Mouse (Mus musculus) embryonic facial prominence, embryonic 11.5 days (tissue): ENCODE results near the gene Actn4. TPM values are rescaled to one million over a fixed set of nuclear protein-coding genes. Genes with fewer than 3 reads are reported as not detected.

Experiments
- ATAC-seq: fragments of 200-750 bp; cut with Nextera tagmentation; replicated peaks from 2 replicates; pipeline ENCODE4 v1.8.0; 2017; ENCODE audit warnings: low read depth; ENCODE audit not compliant: insufficient number of reproducible peaks, low FRiP score, low TSS enrichment
- DNase-seq: peaks from one replicate; pipeline ENCODE4 v3.0.0-alpha.2; 2015; ENCODE audit warnings: low spot score
- H3K27ac ChIP-seq: fragments of 300-500 bp; sonication (generic); replicated peaks from 2 replicates; pipeline ENCODE4 v1.5.1; 2014; ENCODE audit warnings: mild to moderate bottlenecking, low read depth, low read length, control low read depth
- H3K27me3 ChIP-seq: fragments of 300-500 bp; sonication (generic); 2 replicates; pipeline ENCODE4 v1.6.1; 2014; ENCODE audit warnings: mild to moderate bottlenecking, low read length, moderate library complexity, mixed read lengths; ENCODE audit not compliant: control insufficient read depth, insufficient read depth
- H3K36me3 ChIP-seq: fragments of 300-500 bp; sonication (generic); replicated peaks from 2 replicates; pipeline ENCODE4 v1.6.1; 2014; ENCODE audit warnings: low read depth, mild to moderate bottlenecking, low read length, moderate library complexity, mixed read lengths; ENCODE audit not compliant: control insufficient read depth, insufficient read depth
- H3K4me1 ChIP-seq: fragments of 300-500 bp; sonication (generic); 2 replicates; pipeline ENCODE4 v1.6.1; 2014; ENCODE audit warnings: low read length, mixed read lengths; ENCODE audit not compliant: control insufficient read depth, insufficient read depth
- H3K4me2 ChIP-seq: fragments of 300-500 bp; sonication (generic); 2 replicates; pipeline ENCODE4 v1.6.1; 2014; ENCODE audit warnings: low read depth, mild to moderate bottlenecking, control low read depth, low read length, moderate library complexity
- H3K4me3 ChIP-seq: fragments of 300-500 bp; sonication (generic); 2 replicates; pipeline ENCODE4 v1.5.1; 2014; ENCODE audit warnings: low read depth, low read length, control low read depth
- H3K9ac ChIP-seq: fragments of 300-500 bp; sonication (generic); replicated peaks from 2 replicates; pipeline ENCODE4 v1.6.1; 2014; ENCODE audit warnings: mild to moderate bottlenecking, control low read depth, low read length
- H3K9me3 ChIP-seq: fragments of 300-500 bp; sonication (generic); replicated peaks from 2 replicates; pipeline ENCODE4 v1.6.1; 2016; ENCODE audit warnings: mild to moderate bottlenecking, low read length, inconsistent platforms, mixed read lengths; ENCODE audit not compliant: control insufficient read depth
- WGBS: fragments of 180-500 bp; shearing (Covaris S2); extraction: QIAGEN DNeasy Blood & Tissue Kit; methylation state at CpG from one replicate; pipeline ENCODE4 v1.1.7; 2014; 5-methylcytosine and 5-hydroxymethylcytosine counted together
- polyA plus RNA-seq: library from polyadenylated mRNA; unstranded; fragments of >200 nt; fragmentation: Nextera tagmentation; extraction: Ambion mirVana; gene quantifications from 2 replicates; pipeline ENCODE4 v1.2.1, GENCODE M21; 2014

Gene Actn4
- polyA plus RNA-seq, 1 experiment from 2014 or later: 190 TPM

GRCm38 (mm10) chr7:28881199-28881598 lies 80.9 kb downstream of the Actn4 start, which contains the start of gene Capn12:
Capn12 (plus strand) TSS chr7:28881422.
- WGBS: 39% methylated on average over 13 of the region's 13 CpGs
- Histone ChIP-seq H3K4me1 (no peaks in the 10 kb centered on the region), H3K9ac (no peak within 1 kb of the TSS), H3K36me3 (no peaks in the 10 kb centered on the region), H3K4me3 (no peak within 1 kb of the TSS), H3K4me2 (no peak within 1 kb of the TSS), H3K27me3 (no peaks in the 10 kb centered on the region), H3K27ac (no peak within 1 kb of the TSS), H3K9me3 (no peaks in the 10 kb centered on the region)
- DNase-seq (no peak), ATAC-seq (no peak)

GRCm38 (mm10) chr7:28880554-28880953 lies 81.6 kb downstream of the Actn4 start:
- Histone ChIP-seq H3K9me3 (no peaks in the 10 kb centered on the region), H3K4me1 (no peaks in the 10 kb centered on the region), H3K27ac (no peak overlapping the region), H3K9ac (no peak overlapping the region), H3K27me3 (no peaks in the 10 kb centered on the region), H3K36me3 (no peaks in the 10 kb centered on the region), H3K4me3 (no peak overlapping the region), H3K4me2 (no peak overlapping the region)
- WGBS: 62% methylated on average over 10 of the region's 10 CpGs
- no peak for DNase-seq
- no peak for ATAC-seq

GRCm38 (mm10) chr7:28879606-28880005 lies 82.5 kb downstream of the Actn4 start:
- Histone ChIP-seq H3K4me1 (no peaks in the 10 kb centered on the region), H3K36me3 (no peaks in the 10 kb centered on the region), H3K9me3 (no peaks in the 10 kb centered on the region), H3K4me2 (no peak overlapping the region), H3K9ac (no peak overlapping the region), H3K4me3 (no peak overlapping the region), H3K27me3 (no peaks in the 10 kb centered on the region), H3K27ac (no peak overlapping the region)
- DNase-seq (no peak), ATAC-seq (no peak)
- WGBS: 79% methylated on average over 7 of the region's 7 CpGs

GRCm38 (mm10) chr7:28877856-28878255 lies 84.3 kb downstream of the Actn4 start:
- DNase-seq (no peak), ATAC-seq (no peak)
- no peaks in the 10 kb centered on the region for H3K4me1 ChIP-seq
- H3K36me3 ChIP-seq: no peaks in the 10 kb centered on the region
- H3K4me3 ChIP-seq: no peak overlapping the region
- no peaks in the 10 kb centered on the region for H3K9me3 ChIP-seq
- no peak overlapping the region for H3K27ac ChIP-seq
- no peaks in the 10 kb centered on the region for H3K27me3 ChIP-seq
- no peak overlapping the region for H3K4me2 ChIP-seq
- 81% methylated on average over 4 of the region's 4 CpGs for WGBS
- no peak overlapping the region for H3K9ac ChIP-seq

- DNase-seq: no peak
- H3K4me2 ChIP-seq: no peak overlapping the region
- H3K4me3 ChIP-seq: no peak overlapping the region
- no peaks in the 10 kb centered on the region for H3K36me3 ChIP-seq
- ATAC-seq: no peak
- 90% methylated on average over 7 of the region's 7 CpGs for WGBS
- H3K9me3 ChIP-seq: no peaks in the 10 kb centered on the region
- H3K27ac ChIP-seq: no peak overlapping the region
- no peak overlapping the region for H3K9ac ChIP-seq
- H3K4me1 ChIP-seq: no peaks in the 10 kb centered on the region
- no peaks in the 10 kb centered on the region for H3K27me3 ChIP-seq
Observed at GRCm38 (mm10) chr7:28877155-28877554, 85.0 kb downstream of the Actn4 start.

- H3K4me1 ChIP-seq: no peaks in the 10 kb centered on the region
- no peaks in the 10 kb centered on the region for H3K27me3 ChIP-seq
- 63% methylated on average over 4 of the region's 4 CpGs for WGBS
- H3K4me3 ChIP-seq: no peak overlapping the region
- no peak overlapping the region for H3K27ac ChIP-seq
- no peaks in the 10 kb centered on the region for H3K36me3 ChIP-seq
- no peak for ATAC-seq
- H3K9ac ChIP-seq: no peak overlapping the region
- no peak overlapping the region for H3K4me2 ChIP-seq
- no peak for DNase-seq
- no peaks in the 10 kb centered on the region for H3K9me3 ChIP-seq
Observed at GRCm38 (mm10) chr7:28876099-28876498, 86.0 kb downstream of the Actn4 start.

GRCm38 (mm10) chr7:28874565-28874964 lies 87.6 kb downstream of the Actn4 start:
- H3K9me3 ChIP-seq: no peaks in the 10 kb centered on the region
- ATAC-seq (no peak), DNase-seq (no peak)
- H3K27me3 ChIP-seq: no peaks in the 10 kb centered on the region
- no peak overlapping the region; the same call in 1 of the 2 replicates for H3K27ac ChIP-seq
- no peaks in the 10 kb centered on the region for H3K4me1 ChIP-seq
- no peak overlapping the region for H3K4me3 ChIP-seq
- no peak overlapping the region for H3K4me2 ChIP-seq
- no peaks in the 10 kb centered on the region for H3K36me3 ChIP-seq
- 53% methylated on average over 2 of the region's 2 CpGs for WGBS
- H3K9ac ChIP-seq: no peak overlapping the region

GRCm38 (mm10) chr7:28870901-28871664 lies 91.1 kb downstream of the Actn4 start:
- no peak for ATAC-seq
- Histone ChIP-seq H3K4me3 (no peak overlapping the region), H3K27me3 (no peaks in the 10 kb centered on the region), H3K4me1 (no peaks in the 10 kb centered on the region), H3K4me2 (no peak overlapping the region), H3K27ac (no peak overlapping the region), H3K36me3 (no peaks in the 10 kb centered on the region), H3K9me3 (no peaks in the 10 kb centered on the region), H3K9ac (no peak overlapping the region)
- 89% methylated on average over 24 of the region's 24 CpGs for WGBS
- no peak for DNase-seq
